Mouse (Mus musculus): ENCODE data around the gene Ints14. TPM values are rescaled to one million over a fixed set of nuclear protein-coding genes. Genes with fewer than 3 reads are reported as not detected.
A peak's percentile ranks its signal among the peaks of the same experiment; 100 is the strongest.

The Ints14 gene
- polyA plus RNA-seq, 1 experiment from 2014 or later = 61.6 TPM

DNA sequence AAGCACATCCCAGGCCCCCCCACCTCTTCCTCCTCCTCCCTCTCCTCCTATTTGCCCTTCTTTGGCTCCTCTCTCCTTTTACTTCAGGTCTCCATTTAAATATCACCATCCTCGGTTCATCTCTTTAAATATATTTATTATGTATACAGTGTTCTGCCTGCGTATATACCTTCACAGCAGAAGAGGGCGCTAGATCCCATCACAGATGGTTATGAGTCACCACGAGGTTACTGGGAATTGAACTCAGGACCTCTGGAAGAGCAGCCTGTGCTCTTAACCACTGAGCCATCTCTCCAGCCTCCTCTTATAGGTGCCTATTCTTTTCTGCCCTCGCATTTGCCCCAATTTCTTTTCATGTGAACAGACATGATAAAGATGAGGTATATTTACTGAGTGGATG, 23.2 kb upstream of the Ints14 start:
- Histone ChIP-seq H3K4me3 (no peak overlapping the region), H3K9ac (no peak overlapping the region), H3K27me3 (replicated peaks) (no peaks in the 10 kb centered on the region), H3K9me3 (no peaks in the 10 kb centered on the region), H3K4me2 (replicated peaks) (no peak overlapping the region), H3K36me3 (no peaks in the 10 kb centered on the region), H3K27ac (no peak overlapping the region), H3K4me1 (no peaks in the 10 kb centered on the region)
- 62% methylated on average over 5 of the region's 5 CpGs for WGBS
- ATAC-seq (ENCODE audit: low FRiP score, low read depth) = no peak

DNA sequence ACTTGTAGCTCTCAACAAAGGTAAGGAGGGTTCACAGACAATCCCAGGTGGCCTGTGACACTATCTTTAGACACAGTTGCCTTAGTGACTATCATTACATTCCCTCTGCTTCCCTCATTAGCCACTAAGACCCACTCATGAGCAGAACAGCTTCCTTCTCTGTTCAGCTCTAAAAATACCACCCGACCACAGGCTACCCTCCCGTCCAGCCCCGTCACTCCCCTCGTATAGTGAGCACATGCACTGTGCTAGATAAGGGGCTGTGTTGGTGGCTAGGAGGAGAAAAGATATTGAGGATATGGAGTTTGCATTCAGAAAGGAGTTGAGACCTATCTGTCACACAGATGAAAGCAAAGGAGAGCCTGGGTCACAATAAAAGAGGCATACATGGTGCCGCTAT, 22.2 kb upstream of the Ints14 start:
- 86% methylated on average over 5 of the region's 5 CpGs for WGBS
- H3K9me3 ChIP-seq = no peaks in the 10 kb centered on the region

DNA sequence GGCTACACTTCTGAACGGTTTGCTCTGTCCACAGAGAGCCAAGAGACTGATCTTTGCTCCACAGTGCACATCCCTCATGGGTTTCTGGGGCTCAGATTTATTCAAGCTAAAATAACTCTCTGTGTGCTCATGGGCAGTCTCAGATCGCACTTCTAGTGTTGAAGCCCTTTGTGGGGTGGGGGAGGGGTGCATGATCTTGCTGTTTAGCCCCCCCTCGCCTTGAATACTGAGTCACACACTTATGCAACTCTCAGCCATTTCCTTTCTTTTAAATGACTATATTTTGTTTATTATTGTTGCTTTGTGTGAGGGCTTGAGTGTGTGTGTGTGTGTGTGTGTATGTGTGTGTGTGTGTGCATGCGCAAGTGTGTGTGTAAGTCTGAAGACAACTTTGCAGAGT, 21.4 kb upstream of the Ints14 start:
- ATAC-seq (ENCODE audit: low FRiP score, low read depth) = no peak
- H3K27ac ChIP-seq = no peak overlapping the region

More for the DNA sequence above, 22.2 kb upstream of the Ints14 start:
- Histone ChIP-seq H3K36me3 (no peaks in the 10 kb centered on the region), H3K4me2 (replicated peaks) (no peak overlapping the region), H3K4me3 (no peak overlapping the region), H3K27me3 (replicated peaks) (peaks cover 3% of the 10 kb centered on the region; the same call in 1 of the 2 replicates), H3K4me1 (no peaks in the 10 kb centered on the region), H3K27ac (no peak overlapping the region), H3K9ac (no peak overlapping the region)
- no peak for ATAC-seq (ENCODE audit: low FRiP score, low read depth)

DNA sequence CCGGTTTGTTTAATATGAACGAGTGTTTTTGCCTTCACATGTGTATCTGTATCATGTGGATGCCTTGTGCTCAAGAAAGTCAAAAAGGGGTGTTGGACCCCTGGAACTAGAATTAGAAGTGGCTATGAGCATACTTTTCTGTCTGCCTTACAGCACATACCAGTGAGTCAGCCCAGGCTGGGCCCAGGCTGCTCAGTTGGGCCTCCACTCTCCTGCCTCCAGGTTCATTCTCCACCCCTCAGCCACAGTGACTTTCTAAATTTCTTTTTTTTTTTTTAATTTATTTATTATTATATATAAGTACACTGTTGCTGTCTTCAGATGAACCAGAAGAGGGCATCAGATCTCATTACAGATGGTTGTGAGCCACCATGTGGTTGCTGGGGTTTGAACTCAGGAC, 20.9 kb upstream of the Ints14 start:
- Histone ChIP-seq H3K4me2 (replicated peaks) (no peak overlapping the region), H3K4me1 (peaks cover 6% of the 10 kb centered on the region; the same call in 1 of the 2 replicates), H3K4me3 (no peak overlapping the region), H3K36me3 (no peaks in the 10 kb centered on the region), H3K27ac (no peak overlapping the region), H3K9ac (no peak overlapping the region), H3K27me3 (replicated peaks) (peaks cover 3% of the 10 kb centered on the region; the same call in 1 of the 2 replicates), H3K9me3 (no peaks in the 10 kb centered on the region)
- ATAC-seq (ENCODE audit: low FRiP score, low read depth) = no peak
- 97% methylated on average over 2 of the region's 2 CpGs for WGBS

More for the DNA sequence above, 21.4 kb upstream of the Ints14 start:
- Histone ChIP-seq H3K4me1 (peaks cover 4% of the 10 kb centered on the region; the same call in 1 of the 2 replicates), H3K9me3 (no peaks in the 10 kb centered on the region), H3K9ac (no peak overlapping the region), H3K27me3 (replicated peaks) (peaks cover 3% of the 10 kb centered on the region; the same call in 1 of the 2 replicates), H3K36me3 (no peaks in the 10 kb centered on the region), H3K4me3 (no peak overlapping the region), H3K4me2 (replicated peaks) (no peak overlapping the region)
- WGBS = 60% methylated on average over 4 of the region's 4 CpGs

DNA sequence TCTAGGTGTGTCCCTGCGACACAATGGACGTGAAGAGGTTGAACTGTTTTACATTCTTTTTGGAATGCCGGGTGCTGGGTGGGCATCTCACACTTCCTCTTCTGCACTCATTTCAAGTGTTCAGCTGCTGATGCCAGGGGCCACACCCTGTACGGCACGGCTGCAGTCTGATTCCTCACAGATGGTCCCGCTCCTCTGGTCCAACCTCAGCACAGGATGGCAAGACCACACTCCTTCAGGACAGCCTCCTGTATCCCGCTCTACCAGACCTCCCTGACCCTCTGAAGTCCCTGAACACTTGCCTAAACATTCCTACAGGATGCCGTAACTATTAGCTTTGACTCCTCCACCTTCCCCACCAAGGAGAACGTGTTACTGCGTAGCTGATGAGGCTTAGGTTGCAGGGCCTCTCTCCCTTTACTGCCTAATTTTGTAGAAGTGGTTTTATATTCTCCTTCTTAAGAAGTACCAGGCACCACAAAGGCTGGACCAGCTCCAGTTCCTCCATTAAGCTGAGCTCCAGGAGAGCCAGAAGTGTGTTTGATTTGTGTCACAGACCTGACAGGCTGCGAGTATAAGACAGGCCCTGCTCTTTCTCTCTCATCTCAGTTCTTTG, 19.9 kb upstream of the Ints14 start:
- WGBS = 86% methylated on average over 11 of the region's 11 CpGs
- H3K9me3 ChIP-seq = no peaks in the 10 kb centered on the region
- H3K4me2 ChIP-seq (replicated peaks) = no peak overlapping the region
- peaks cover 8% of the 10 kb centered on the region; the same call in 1 of the 2 replicates for H3K27me3 ChIP-seq (replicated peaks)
- no peak overlapping the region for H3K4me3 ChIP-seq
- H3K9ac ChIP-seq = no peak overlapping the region
- ATAC-seq (ENCODE audit: low FRiP score, low read depth) = no peak
- H3K36me3 ChIP-seq = no peaks in the 10 kb centered on the region
- peaks cover 6% of the 10 kb centered on the region; the same call in 1 of the 2 replicates for H3K4me1 ChIP-seq
- no peak overlapping the region for H3K27ac ChIP-seq

DNA sequence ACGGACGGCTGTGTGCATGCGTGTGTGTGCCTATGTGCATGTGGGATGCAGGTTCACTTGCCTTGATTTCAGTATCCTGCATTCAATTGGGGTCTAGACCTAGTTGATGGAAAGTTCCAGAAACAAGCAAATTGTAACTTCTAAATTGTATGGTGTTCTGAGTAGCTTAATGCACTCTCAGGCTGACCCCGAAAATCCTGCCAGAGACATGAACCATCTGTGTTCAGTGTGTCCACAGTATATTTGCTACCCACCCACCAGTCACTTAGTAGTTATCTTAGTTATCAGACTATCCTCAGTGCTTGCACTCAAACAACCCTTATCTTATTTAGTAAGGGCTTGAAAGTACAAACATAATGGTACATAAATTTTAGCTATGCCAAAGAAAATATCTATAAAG, 19.1 kb upstream of the Ints14 start:
- Histone ChIP-seq H3K4me3 (no peak overlapping the region), H3K36me3 (no peaks in the 10 kb centered on the region), H3K9me3 (no peaks in the 10 kb centered on the region), H3K4me2 (replicated peaks) (no peak overlapping the region), H3K9ac (no peak overlapping the region), H3K4me1 (peaks cover 6% of the 10 kb centered on the region; the same call in 1 of the 2 replicates), H3K27ac (no peak overlapping the region), H3K27me3 (replicated peaks) (peaks cover 8% of the 10 kb centered on the region; the same call in 1 of the 2 replicates)
- ATAC-seq (ENCODE audit: low FRiP score, low read depth) = no peak
- 91% methylated on average over 4 of the region's 4 CpGs for WGBS

DNA sequence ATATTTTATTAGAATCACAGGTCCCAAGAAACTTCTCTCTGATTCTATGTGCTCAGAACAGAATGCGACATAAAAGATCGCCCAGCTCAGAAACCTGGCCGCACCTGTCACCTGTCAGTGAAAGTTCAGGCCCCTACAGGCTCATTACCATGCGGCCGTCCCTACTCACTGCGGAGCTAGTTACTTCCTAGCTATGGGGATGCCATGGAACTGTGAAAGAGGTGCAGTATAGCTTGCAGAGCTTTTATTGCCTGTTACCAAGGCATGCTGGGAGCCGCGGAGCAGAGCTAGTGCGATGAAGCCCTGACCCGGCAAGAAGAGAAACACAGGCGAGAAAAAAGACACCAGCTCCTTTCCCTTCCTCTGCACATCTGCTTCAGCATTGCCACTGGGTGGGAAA, 16.7 kb upstream of the Ints14 start:
- WGBS = 12% methylated on average over 11 of the region's 11 CpGs
- no peak overlapping the region for H3K4me3 ChIP-seq
- peak overlapping the region; percentile 46 for H3K4me2 ChIP-seq (replicated peaks)
- no peaks in the 10 kb centered on the region for H3K9me3 ChIP-seq
- peaks cover 13% of the 10 kb centered on the region; the same call in 1 of the 2 replicates for H3K27me3 ChIP-seq (replicated peaks)
- H3K36me3 ChIP-seq = no peaks in the 10 kb centered on the region
- no peak for ATAC-seq (ENCODE audit: low FRiP score, low read depth)
- H3K9ac ChIP-seq = 0 out of 2 replicates have a peak overlapping the region, but pooled peaks have one; percentile 5
- H3K27ac ChIP-seq = no peak overlapping the region
- peaks cover 6% of the 10 kb centered on the region; the same call in 1 of the 2 replicates for H3K4me1 ChIP-seq

DNA sequence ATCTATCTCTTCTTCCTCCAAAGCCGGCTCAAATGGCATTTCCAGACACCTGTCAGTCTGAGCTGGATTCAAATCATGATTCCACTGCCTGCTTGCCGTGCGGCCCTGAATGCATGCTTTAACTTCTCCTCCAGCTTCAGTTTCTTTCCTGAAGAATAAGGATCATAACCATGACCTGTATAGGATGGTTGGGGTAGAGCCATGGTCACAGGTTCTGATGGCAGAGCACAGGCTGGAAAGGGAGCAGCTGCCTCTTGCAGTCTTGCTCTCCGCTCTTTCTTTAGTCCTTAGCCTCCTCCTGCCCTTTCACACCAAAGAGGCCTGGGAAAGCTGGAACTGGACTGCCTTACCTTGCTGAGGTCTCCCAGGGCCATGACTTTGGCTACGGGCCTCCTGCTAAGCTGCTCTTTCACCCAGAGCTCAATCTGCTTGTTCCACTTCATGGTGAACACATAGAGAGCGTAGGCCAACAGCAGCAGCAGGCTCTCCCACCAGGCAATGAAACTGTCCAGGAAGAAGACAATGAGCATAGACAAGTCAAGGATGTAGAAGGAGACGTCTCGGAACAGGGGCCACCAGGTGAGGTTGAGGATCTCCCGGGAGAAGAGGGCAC, 13.1 kb upstream of the Ints14 start:
- ATAC-seq (ENCODE audit: low FRiP score, low read depth) = no peak
- Histone ChIP-seq H3K4me1 (peaks cover 6% of the 10 kb centered on the region; the same call in 1 of the 2 replicates), H3K27ac (no peak overlapping the region), H3K4me3 (no peak overlapping the region), H3K36me3 (no peaks in the 10 kb centered on the region), H3K9me3 (no peaks in the 10 kb centered on the region), H3K9ac (no peak overlapping the region), H3K4me2 (replicated peaks) (no peak overlapping the region), H3K27me3 (replicated peaks) (peaks cover 18% of the 10 kb centered on the region)
- 89% methylated on average over 9 of the region's 9 CpGs for WGBS

DNA sequence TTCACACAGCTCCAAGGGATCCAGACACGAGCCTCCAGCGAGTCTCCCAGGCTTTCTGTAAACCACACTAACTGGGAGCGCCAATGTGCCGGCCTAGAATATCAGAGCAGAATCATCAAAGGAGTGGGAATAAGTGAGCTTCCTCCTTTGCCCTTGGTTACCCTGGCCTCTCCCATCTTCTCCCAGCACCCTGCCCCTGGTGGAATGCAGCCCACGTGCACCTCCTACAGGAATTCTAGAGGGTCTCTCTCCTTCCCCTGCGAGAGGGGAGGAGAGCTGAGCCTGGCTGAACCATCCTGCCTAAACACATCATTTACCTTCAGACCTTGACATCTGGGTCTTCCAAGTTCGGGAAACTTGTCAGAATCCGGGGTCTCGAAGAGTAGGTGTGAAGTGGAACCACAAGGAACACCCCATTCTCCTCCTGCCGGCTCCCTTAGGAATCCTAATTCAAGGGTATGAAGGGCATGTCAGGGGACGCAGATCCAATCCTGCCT, 9.5 kb upstream of the Ints14 start, which contains the start of gene Slc24a1:
Gene Slc24a1, minus strand, starts transcription at position 447 of the 497 bp plus-strand sequence.
- 40% methylated on average over 11 of the region's 11 CpGs for WGBS
- Histone ChIP-seq H3K4me2 (replicated peaks) (no peak within 1 kb of the TSS), H3K9me3 (no peaks in the 10 kb centered on the region), H3K4me1 (no peaks in the 10 kb centered on the region), H3K9ac (no peak within 1 kb of the TSS), H3K36me3 (no peaks in the 10 kb centered on the region), H3K27ac (no peak within 1 kb of the TSS), H3K27me3 (replicated peaks) (peaks cover 10% of the 10 kb centered on the region), H3K4me3 (no peak within 1 kb of the TSS)
- ATAC-seq (ENCODE audit: low FRiP score, low read depth) = no peak

DNA sequence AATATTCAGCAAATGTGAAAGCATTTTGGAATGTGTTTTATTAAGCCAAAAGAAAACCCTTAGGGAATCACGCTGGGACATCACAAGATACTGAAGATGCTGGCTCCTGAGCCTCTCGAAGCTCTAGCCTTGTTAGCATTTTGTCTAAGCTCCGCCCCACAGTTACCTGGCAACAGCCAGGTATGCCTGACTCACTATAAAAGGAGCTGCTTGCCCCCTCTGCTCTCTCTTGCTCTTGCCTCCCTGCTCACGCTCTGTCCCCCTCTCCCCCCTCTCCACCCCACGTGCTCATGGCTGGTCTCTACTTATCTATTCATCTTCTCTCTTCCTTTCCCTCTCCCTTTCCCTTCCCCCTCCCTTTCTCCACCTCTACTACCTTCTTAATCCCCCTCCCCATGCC, 8.7 kb upstream of the Ints14 start:
- Histone ChIP-seq H3K27me3 (replicated peaks) (peaks cover 10% of the 10 kb centered on the region), H3K9me3 (no peaks in the 10 kb centered on the region), H3K36me3 (no peaks in the 10 kb centered on the region), H3K4me2 (replicated peaks) (no peak overlapping the region), H3K4me3 (no peak overlapping the region), H3K27ac (no peak overlapping the region), H3K4me1 (no peaks in the 10 kb centered on the region), H3K9ac (no peak overlapping the region)
- no peak for ATAC-seq (ENCODE audit: low FRiP score, low read depth)
- WGBS = 25% methylated on average over 5 of the region's 5 CpGs

DNA sequence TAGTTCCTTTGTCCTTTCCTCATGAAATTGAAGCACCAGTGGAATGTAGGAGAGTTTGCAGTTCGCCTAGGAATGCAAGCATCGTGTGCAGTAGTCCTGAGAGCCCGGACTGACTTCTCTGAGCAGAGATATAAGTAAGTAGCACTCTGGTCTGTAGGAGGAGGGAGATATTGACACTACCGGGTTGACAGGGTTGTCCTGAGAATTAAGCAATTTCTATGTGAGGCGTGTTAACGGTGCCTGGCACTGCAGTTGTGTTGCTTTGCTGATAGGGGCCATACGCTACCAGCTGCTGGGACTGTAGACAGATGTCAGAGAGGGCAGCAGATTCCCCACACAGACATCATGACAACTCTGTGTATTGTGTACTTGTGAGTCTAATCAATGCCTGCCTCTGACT, 7.5 kb upstream of the Ints14 start:
- Histone ChIP-seq H3K4me3 (no peak overlapping the region), H3K4me2 (replicated peaks) (no peak overlapping the region), H3K9ac (no peak overlapping the region), H3K36me3 (no peaks in the 10 kb centered on the region), H3K27ac (no peak overlapping the region), H3K4me1 (no peaks in the 10 kb centered on the region), H3K27me3 (replicated peaks) (peaks cover 5% of the 10 kb centered on the region), H3K9me3 (no peaks in the 10 kb centered on the region)
- ATAC-seq (ENCODE audit: low FRiP score, low read depth) = no peak
- WGBS = 80% methylated on average over 7 of the region's 7 CpGs

DNA sequence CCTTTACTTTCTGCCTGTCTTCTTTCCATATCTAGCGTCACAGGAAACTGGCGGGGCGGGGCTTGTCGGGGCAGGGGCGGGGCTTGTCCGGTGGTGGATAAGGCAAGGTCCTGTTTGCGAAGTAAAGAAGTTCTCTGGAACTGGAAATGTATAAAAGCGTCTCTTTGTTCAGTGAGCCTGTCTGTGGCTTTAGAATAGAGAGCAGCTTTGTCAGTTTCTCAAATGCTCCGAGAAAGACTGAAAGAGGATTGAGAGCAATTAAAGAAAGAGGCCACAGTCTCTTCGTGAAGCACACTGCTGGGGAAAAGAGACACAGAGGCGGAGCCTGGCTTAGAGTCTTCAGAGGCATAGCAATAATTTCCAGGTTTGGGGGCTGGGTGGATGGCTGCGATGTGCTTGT, 4.4 kb upstream of the Ints14 start:
- Histone ChIP-seq H3K9me3 (no peaks in the 10 kb centered on the region), H3K4me2 (replicated peaks) (peak overlapping the region; percentile 35), H3K27me3 (replicated peaks) (peaks cover under 1% of the 10 kb centered on the region; the same call in 1 of the 2 replicates), H3K4me3 (no peak overlapping the region), H3K36me3 (no peaks in the 10 kb centered on the region), H3K27ac (no peak overlapping the region), H3K4me1 (peaks cover under 1% of the 10 kb centered on the region), H3K9ac (no peak overlapping the region)
- 22% methylated on average over 12 of the region's 12 CpGs for WGBS
- no peak for ATAC-seq (ENCODE audit: low FRiP score, low read depth)
